Mouse (Mus musculus) gastrocnemius, adult 2 months (tissue): ENCODE data around the gene Fam227a. TPM values are rescaled to one million over a fixed set of nuclear protein-coding genes. Genes with fewer than 3 reads are reported as not detected.
"Not testable (repeated sequence)": the region's sequence is repeated elsewhere in the genome, so short reads cannot be mapped to it uniquely, and the experiment has no call there.

Experiments
- DNase-seq: peaks from one replicate; pipeline ENCODE4 v3.0.0; 2022
- H3K27ac ChIP-seq: fragments of 200-600 bp; 2 replicates; pipeline ENCODE4 v1.8.1; 2022; ENCODE audit warnings: mild to moderate bottlenecking
- H3K4me3 ChIP-seq: fragments of 200-600 bp; 2 replicates; pipeline ENCODE4 v1.8.1; 2022; ENCODE audit warnings: mild to moderate bottlenecking, moderate library complexity
- CTCF ChIP-seq: fragments of 200-600 bp; IDR thresholded peaks from 2 replicates; pipeline ENCODE4 v1.8.1; 2022; ENCODE audit warnings: antibody characterized with exemption, mild to moderate bottlenecking, moderate library complexity
- intact Hi-C: fragments of 180-260 bp; cut with DNase I; formaldehyde crosslinking; loops from one replicate; pipeline ENCODE4 v1.15.1; 2025
- total RNA-seq, 2 experiments: library from RNA; stranded (reverse); gene quantifications; 2 replicates each; pipeline ENCODE4 v1.2.3; 2021

Gene Fam227a
- total RNA-seq, 2 experiments from 2014 or later = 0.47 to 0.84 TPM

DNA sequence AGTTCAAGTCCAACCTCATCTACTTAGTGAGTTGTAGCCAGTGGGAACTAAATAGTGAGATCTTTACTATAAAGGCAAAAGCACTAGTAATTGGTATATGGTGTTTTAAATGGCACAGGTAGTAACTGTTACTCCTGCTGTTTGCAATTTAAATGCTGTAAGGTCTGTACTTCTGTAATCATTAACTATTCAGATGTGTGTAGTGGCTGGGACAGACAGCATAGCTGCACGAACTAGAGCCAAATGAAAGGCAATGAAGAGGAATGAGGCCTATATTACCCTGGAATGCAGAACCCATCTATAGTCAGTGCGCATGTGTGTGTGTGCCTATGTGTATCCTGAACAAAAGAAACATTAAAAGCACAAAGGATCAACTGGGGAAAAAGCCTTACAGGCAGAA lies 19.2 kb upstream of the Fam227a start:
- intact Hi-C loops = no loop called here
- no peak for TF ChIP-seq CTCF
- no peak overlapping the region for H3K27ac ChIP-seq
- H3K4me3 ChIP-seq = no peak overlapping the region
- no peak for DNase-seq

DNA sequence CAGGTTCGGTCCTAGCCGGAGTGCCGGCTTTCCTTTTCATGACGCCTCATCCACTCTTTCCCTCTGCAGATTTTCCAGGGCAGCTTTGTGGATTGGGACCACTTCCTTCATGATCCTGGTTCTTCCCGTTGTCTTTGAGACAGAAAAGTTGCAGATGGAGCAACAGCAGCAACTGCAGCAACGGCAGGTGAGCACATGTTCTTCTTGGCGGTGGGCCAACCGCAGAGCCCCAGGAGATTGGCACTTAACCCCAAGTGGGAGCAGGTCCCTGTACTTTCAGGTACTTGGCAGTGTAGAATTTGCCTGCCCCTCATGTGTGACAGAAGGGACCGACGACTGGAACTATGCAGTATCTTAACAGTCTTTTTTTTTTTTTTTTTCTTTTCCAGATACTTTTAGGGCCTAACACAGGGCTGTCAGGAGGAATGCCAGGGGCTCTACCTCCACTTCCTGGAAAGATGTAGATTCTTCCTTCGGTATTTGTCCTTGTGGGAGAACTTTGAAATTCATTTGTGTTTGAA lies 13.1 kb upstream of the Fam227a start:
- DNase-seq, H3K27ac ChIP-seq: not testable (repeated sequence)
- intact Hi-C loops = loop anchor here (1.0 kb wide), 1 partner anchor 11 kb away; no protein-coding TSS in a partner anchor

DNA sequence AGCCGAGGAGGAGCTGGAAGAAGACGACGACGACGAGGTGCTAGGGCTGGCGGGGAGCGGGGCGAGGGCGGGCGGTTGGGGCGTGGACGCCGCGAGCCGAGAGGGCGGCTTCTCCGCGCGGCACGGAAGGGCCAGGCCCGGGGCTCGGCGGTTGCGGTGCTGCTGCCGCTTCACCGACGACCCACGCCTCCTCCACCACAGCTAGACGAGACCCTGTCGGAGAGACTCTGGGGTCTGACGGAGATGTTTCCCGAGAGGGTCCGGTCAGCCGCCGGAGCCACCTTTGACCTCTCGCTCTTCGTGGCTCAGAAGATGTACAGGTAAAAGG lies 12.2 kb upstream of the Fam227a start:
- DNase-seq = no peak
- peak overlapping the region; percentile 98 for H3K4me3 ChIP-seq
- intact Hi-C loops = loop anchor here (1.0 kb wide), 1 partner anchor 12 kb away; no protein-coding TSS in a partner anchor
- peak overlapping the region; percentile 89 for H3K27ac ChIP-seq
- TF ChIP-seq CTCF = no peak

More for the DNA sequence above, 13.1 kb upstream of the Fam227a start:
- peak overlapping the region; percentile 98 for H3K4me3 ChIP-seq

DNA sequence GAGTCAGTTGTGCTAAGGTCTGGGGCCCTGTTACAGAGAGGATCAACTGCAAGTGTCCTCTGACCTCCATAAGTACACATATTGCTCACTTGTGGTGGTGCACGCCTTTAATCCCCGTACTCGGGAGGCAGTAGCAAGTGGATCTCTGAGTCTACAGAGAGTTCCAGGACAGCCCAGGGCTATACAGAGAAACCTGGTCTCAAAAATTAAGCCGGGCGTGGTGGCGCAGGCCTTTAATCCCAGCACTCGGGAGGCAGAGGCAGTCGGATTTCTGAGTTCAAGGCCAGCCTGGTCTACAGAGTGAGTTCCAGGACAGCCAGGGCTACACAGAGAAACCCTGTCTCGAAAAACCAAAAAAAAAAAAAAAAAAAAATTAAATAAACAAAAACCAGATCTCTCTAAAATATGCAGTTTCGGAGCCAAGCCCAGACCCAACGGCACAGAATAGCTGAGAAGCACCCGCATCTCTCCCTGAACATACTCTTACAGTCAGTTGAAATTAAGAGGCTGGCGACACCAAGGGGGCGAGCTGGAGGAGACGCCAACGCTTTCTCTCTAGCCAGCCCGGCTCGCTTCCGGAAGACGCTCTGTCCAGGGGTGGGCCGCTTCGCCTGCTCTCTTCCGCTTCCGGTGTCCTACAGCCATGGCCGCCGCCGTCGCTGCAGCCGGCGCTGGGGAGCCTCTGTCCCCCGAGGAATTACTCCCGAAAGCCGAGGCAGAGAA lies 11.7 kb upstream of the Fam227a start, which contains the start of gene Tomm22:
Gene Tomm22 (plus strand): TSS at position 613 of the 723 bp plus-strand sequence.
- peak within 1 kb of the TSS; percentile 98 for H3K4me3 ChIP-seq
- peak within 1 kb of the TSS; percentile 89 for H3K27ac ChIP-seq
- peak; percentile 67 for TF ChIP-seq CTCF
- intact Hi-C loops = no loop called here
- DNase-seq = peak; percentile 94

DNA sequence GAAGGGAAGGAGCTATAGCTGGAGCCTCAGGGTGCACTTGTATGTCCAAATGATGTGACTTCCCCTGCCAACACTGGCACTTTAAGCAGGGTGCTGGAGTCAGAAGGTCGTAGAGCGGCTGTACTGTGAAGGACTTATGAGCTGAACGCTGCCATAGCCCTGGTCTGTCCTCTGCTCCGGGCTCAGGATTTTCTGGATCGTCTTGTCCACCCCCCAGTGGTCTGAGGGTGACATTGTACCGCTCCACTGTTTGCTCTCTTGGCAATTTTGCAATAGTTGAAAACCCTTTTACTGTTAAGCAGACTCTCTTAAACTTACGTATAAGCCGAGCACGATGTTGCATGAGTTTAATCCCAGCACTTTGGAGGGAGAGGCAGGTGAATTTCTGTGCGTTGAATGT lies 10.4 kb upstream of the Fam227a start:
- no peak overlapping the region for H3K27ac ChIP-seq
- TF ChIP-seq CTCF = peak; percentile 18; the same call in 1 of the 2 replicates
- H3K4me3 ChIP-seq = no peak overlapping the region
- no peak for DNase-seq
- intact Hi-C loops = no loop called here

DNA sequence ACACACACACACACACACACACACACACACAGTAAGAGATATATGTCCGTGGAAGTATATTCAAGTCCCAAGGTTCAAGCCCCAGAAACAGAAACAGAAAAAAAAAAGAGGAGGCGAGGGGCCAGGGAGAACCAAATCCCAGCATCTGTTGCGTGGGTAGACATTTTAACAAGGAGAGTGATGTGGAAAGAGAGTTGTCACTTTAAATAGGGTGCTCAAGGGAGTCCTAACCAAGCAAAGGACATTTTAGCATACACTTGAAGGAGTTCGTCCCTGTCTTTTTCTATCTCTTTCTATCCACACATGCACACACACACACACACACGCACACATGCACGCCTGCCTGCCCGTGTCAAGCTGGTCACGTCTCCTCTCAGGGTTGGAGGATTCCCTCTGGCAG lies 5.9 kb upstream of the Fam227a start:
- no peak overlapping the region for H3K4me3 ChIP-seq
- no peak for TF ChIP-seq CTCF
- H3K27ac ChIP-seq = no peak overlapping the region
- DNase-seq = no peak
- intact Hi-C loops = no loop called here

DNA sequence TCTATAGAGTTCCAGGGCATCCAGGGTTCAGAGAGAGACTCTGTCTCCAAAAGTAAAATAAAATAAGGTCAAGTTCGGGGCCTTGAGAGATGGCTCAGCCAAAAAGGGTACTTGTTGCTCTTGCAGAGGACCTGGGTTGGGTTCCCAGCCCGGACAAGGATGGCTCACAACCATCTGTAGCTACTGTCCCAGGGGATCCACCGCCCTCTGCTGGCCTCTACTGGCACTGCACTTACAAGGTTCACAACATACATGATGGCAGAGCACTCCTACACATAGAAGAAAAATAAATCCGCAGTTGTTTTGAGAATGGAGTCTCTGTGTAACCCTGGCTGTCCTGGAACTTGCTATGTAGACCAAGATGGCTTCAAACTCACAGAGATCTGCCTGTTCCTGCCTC lies 3.1 kb upstream of the Fam227a start:
- H3K27ac ChIP-seq = no peak overlapping the region
- DNase-seq = peak; percentile 42
- no peak overlapping the region for H3K4me3 ChIP-seq
- intact Hi-C loops = no loop called here
- peak; percentile 59 for TF ChIP-seq CTCF

DNA sequence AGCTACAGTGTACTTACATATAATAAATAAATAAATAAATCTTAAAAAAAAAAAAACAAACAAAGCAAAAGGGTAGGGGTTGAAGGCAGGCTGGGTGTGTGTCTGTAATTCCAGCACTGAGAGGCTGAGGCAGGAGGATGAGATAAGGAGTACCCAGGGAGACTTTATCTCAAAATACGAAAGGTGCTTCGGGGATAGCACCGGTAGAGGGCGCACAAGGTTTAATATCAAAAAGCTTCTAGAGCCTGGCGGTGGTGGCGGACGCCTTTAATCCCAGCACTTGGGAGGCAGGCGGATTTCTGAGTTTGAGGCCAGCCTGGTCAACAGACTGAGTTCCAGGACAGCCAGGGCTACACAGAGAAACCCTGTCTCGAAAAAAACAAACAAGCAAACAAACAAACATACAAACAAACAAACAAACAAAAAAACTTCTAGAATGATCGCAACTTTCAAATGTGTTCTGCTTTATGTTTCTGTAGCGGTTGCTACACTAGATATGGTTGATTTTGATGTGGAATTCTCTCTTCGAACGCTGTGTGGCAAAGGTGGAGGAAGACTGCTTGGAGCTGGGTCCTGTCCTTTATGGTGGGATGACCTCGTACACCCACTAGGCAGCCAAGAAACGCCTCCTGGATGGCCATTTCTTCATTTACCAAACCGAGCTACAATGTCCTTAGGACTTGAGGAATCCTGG lies 772 bp downstream of the Fam227a start:
- peak; percentile 83 for DNase-seq
- peak; percentile 73 for TF ChIP-seq CTCF
- peak overlapping the region; percentile 96 for H3K4me3 ChIP-seq
- intact Hi-C loops = loop anchor here (5.0 kb wide), 1 partner anchor 426 kb away; no protein-coding TSS in a partner anchor
- H3K27ac ChIP-seq = peak overlapping the region; percentile 93

DNA sequence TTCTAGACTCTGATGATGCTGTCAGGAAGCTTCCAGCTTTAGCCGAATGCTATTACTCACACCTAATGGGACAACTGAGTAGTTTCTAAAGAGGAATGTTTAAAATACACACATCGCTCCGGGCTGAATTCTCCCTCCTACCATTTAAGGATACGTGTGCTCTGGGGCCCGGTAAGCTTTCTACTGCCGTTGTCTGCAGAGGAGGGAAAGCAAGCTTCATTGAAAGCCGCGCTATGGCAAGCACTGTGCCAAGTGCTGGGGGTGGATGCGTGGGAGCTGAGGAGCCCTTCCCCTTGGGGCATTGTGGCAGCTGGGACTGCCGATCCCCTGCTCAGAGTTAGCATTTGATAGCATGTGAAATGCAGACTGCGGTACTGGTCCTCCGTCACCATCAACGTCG lies 2.3 kb downstream of the Fam227a start:
- TF ChIP-seq CTCF = no peak
- Histone ChIP-seq H3K4me3 (no peak overlapping the region), H3K27ac (no peak overlapping the region)
- intact Hi-C loops = loop anchor here (5.0 kb wide), 1 partner anchor 424 kb away; no protein-coding TSS in a partner anchor
- DNase-seq = no peak

DNA sequence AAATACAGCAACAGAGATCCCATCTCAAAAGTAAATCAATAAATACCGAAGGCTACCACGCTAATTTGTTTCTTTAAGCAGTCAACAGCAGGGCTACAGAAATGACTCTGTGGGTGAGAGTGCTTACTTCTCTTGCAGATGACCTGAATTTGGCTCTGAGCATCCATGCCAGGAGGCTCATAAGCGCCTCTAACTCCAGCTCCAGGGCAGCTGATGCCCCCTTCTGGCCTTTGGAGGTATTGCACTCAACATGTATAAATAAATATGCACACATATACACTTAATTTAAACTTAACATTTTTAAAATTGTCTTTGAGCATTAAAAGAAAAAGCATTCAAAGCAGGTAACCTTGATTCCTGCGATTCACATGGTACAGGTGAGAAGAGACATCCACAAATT lies 7.3 kb downstream of the Fam227a start:
- Histone ChIP-seq H3K4me3 (no peak overlapping the region), H3K27ac (no peak overlapping the region)
- TF ChIP-seq CTCF = peak; percentile 63
- DNase-seq = no peak
- intact Hi-C loops = no loop called here

DNA sequence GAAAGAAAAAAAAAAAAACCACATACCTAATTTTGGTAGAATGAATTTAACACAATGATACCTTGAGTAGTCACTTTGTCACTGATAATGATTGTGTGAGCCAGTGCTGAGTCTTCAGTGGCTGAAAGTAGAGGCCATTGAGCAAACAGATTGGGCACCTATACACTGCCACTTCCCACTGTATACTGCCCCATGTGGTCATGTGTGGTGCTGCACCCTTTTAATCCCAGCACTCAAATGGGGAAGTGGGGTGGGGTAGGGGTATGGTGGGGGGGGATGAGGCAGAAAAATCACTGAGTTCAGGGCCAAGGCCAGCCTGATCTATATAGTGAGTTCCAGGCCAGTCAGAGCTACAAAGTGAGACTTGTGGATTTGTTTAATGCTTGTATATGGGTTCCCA lies 8.2 kb downstream of the Fam227a start:
- no peak for DNase-seq
- peak; percentile 65 for TF ChIP-seq CTCF
- intact Hi-C loops = no loop called here

DNA sequence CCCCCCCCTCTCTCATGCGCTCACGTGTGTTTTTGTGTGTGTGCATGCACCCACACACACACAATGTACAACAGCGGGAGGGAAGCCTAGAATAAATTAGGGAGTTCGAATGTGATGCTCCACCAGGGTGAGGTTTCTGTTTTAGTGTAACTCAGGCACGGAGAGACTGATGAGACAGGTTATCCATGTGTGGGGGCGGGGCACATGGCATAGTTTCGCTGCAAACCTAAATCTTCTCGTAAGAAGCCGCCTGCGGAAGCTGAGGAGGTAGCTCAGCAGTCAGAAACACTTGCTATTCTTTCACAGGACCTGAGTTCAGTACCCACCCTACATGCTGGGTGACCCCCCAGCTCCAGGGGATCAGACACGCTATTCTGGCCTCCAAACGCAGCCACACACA lies 10.6 kb downstream of the Fam227a start:
- no peak overlapping the region for H3K27ac ChIP-seq
- H3K4me3 ChIP-seq = no peak overlapping the region
- no peak for DNase-seq
- intact Hi-C loops = no loop called here
- TF ChIP-seq CTCF = no peak

More for the DNA sequence above, 8.2 kb downstream of the Fam227a start:
- Histone ChIP-seq H3K27ac (no peak overlapping the region), H3K4me3 (no peak overlapping the region)

DNA sequence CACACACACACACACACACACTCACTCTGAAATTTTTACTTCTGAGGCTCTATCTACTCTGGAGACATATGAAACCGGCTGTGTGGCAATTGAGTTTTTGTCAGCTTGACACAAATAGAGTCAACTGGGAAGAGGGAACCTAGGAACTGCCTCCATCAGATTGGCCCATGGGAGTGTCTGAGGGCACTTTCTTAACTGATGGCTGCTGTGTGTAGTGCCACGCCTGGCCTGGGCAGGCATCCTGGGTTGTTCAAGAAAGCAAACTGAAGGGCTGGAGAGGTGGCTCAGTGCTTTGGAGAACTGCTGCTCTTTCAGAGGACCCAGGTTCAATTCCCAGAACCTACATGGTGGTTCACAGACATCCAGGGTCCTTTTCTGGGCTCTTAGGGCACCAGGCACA lies 13.3 kb downstream of the Fam227a start:
- DNase-seq = no peak
- intact Hi-C loops = no loop called here
- no peak for TF ChIP-seq CTCF

More for the DNA sequence above, 13.3 kb downstream of the Fam227a start:
- no peak overlapping the region for H3K4me3 ChIP-seq
- H3K27ac ChIP-seq = no peak overlapping the region
